Mouse (Mus musculus) lung, adult 18-20 months (tissue): ENCODE data around the gene Trim71.
"Not testable (repeated sequence)": the region's sequence is repeated elsewhere in the genome, so short reads cannot be mapped to it uniquely, and the experiment has no call there.

Experiments used
- DNase-seq, 2 experiments: peaks; one replicate each; pipeline ENCODE4 v3.0.0; 2022; ENCODE audit warnings: mixed read lengths in 2 of 2

Gene Trim71

DNA sequence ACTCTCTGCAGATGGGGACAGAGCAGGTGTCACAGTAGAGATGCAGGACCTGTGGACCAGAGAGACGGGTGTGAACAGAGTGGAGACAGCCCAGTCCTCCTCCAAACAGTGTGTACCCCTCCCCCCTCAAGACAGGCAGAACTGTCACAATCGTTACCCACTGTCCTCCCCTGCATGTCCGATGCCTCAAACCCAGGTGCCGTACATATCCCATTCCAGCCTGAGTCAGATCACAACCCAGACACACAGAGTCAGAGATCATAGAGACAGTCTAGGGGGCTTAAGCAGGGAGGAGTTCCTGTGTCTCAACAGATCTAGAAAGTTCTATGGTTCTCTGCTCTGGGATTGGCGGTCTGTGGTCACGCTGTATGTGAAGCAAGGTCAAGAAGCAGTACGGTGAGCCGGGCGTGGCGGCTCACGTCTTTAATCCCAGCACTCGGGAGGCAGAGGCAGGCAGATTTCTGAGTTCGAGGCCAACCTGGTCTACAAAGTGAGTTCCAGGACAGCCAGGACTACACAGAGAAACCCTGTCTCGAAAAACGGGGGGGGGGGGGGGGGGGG is 39.0 kb downstream of the Trim71 start:
- no peak for DNase-seq

DNA sequence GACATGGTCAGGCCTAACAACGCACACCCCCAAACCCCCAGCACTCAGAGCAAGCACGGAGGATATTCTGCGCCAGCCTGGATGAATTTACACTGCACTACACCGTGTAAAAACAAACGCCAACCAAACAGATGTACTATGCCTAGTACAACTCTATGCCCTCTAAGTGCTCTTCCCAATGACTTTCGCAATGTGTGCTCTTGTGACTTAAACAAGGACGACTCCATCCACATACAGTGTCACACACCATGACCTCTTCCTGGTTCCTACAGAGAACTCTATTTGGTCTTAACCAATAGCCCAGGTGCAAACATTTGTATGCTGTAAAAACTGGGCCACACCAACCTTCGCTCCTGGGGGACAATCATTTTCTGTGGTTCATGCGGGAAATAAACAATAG is 41.7 kb downstream of the Trim71 start:
- peak in 1 of 2 experiments; percentile 29 for DNase-seq

DNA sequence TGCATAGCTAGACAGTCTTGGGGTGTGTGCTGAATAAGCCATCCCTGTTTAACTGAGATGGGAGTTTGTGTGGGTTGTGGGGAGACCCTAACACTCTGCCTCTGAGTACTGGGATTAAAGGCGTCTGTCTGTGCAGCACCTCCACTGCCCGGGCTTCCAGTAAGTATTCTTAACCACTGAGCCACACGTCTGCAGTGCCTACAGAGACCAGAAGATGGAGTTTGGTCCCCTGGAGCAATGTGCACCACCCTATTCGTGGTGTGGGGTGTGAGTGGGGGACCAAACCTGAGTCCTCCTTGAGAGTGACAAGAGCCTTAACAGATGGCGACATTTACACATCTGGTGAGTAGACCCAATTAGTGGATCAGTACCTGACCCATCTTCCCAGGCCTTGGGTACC is 42.1 kb downstream of the Trim71 start:
- DNase-seq, result no peak

DNA sequence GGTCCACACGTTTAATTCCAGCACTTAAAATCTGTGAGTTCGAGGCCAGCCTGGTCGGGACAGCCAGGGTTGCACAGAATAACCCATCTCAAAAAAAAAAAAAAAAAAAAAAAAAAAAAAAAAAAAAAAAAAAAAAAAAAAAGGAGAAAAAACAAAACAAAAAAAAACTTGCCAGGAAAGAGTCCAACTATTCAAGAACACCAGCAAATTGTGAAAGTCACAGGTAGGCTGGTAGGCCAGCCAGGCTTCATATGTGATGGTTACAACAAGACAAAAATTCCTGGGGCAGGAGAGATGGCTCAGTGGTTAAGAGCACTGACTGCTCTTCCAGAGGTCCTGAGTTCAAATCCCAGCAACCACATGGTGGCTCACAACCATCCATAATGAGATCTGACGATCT is 43.6 kb downstream of the Trim71 start:
- DNase-seq, result not testable (repeated sequence)

DNA sequence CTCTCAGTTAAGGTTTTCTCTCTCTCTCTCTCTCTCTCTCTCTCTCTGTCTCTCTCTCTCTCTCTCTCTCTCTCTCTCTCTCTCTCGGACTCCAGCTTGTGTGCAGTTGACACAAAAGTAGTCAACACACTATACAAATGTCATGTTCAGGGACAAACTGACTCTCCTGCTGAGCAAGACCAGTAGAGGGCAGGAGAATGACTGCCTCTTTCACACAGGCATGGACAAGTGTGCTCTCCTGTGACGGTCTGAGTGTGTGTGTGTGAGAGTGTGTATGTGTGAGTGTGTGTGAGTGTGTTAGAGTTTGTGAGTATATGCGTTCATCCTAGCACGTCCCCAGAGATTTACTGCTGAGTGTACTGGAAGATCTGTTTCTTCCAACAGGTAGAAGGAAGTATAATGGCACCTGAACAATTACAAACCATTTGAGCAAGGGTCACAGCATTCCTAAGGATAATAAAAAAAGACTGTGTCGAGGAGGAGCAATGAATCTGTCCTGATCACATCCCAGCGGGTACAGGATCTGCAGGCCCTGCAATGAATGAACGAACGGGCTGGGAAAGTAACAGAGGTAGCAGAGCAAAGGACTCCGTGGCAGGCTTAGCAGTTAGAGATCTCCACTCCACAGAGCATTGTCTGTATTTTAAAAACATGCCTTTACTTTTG is 45.2 kb downstream of the Trim71 start:
- no peak for DNase-seq

DNA sequence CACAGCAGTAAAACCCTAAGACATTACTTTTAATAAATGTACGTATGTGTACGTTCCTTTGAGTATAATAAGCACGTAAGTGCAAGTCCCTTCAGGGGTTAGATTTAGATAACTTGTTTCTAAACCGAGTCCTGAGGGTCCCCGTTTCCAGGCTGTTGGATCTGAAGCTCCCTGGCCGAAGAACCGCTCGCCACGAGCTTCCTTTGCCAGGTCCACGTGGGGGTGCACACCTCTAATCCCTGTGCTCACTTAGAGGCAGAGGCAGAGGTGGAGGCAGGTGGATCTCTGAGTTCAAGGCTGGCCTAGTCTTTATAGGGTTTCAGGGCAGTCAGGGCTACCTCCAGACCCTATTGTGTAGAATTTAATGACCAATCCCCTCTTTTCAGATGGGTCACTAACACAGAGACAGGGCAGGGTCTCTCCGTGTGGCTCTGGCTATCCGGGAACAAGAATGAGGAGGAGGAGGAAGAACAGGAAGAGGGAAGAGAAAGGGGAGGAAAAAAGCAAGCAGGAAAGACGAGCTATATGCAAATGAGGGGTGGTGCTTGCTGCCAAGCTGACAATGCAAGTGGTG is 46.2 kb downstream of the Trim71 start:
- DNase-seq, result no peak

DNA sequence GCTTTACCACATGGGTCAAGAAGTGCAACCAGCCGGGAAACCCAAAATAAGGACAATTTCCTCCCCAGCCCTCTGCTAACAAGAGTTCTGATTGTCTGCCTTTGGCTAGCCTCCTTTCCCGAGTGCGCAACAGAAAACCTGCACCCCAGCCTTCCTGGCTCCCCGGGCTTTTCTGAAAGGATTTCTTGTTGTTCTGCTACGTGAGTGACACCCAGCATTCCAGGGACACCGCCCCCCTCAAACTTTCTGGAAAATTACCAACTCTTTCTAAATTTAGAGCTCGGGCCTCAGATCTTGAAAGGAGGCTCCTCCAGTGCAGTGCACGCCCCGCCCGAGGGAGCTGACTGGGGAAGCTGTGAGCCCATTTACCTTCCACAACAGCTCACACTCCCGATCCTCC is 48.8 kb downstream of the Trim71 start, which contains the start of gene C130032M10Rik:
Gene C130032M10Rik, plus strand, starts transcription at position 334 of the 400 bp plus-strand sequence.
- no peak for DNase-seq

DNA sequence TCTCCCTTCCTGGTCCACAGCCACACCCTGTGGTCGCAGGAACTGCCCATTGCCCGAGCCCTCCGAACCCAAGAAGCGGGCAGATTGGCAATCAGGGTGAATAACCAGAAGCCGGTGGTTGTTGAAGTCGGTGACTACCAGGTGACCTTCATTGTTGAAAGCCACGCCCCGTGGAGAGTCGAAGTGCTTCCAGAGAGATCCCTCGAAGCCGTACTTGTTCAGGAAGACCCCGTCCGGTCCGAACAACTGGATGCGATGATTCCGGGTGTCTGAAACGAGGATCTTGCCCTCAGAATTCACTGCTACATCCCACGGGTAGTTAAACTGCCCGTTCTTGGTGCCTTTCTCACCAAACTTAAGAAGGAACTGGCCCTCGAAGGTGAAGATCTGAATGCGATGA is 51.3 kb downstream of the Trim71 start:
- no peak for DNase-seq

DNA sequence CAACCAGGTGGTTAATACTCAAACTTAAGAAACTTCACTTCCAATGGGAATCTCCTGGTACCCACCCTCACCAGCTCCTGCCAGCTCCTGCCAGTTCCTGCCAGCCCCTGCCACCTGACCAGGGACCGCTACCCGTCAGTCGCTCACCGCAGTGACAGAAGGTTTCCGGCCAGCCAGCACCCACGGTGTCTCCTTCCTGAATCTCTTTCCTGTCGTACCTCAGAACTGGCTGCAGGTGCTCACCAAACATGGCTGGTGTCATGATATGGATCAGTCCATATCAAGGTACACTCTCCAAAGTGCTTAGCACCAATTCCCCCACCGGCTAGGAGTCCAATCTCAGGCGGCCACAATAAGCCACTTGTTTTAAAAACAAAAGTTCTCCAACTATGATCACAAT is 54.4 kb downstream of the Trim71 start:
- no peak for DNase-seq

DNA sequence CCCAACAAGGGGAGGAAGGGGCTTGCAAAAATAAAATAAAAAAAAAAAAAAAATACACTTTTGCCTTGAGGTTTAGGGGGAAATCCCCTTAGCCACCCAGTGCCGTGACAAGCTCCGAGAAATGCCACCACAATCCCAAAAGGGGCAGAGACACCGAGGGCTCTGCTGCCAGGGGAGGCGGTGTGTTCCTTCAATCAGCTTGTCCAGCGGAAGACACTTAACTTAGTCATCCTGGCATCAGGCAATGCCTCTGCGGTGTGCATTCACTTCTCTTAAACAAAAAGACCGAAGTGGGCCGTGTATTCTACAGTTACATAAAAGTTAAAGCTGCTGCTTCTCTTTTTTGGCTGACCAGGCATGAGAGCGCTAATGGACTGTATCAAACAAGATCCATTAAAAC is 56.7 kb downstream of the Trim71 start:
- no peak for DNase-seq

DNA sequence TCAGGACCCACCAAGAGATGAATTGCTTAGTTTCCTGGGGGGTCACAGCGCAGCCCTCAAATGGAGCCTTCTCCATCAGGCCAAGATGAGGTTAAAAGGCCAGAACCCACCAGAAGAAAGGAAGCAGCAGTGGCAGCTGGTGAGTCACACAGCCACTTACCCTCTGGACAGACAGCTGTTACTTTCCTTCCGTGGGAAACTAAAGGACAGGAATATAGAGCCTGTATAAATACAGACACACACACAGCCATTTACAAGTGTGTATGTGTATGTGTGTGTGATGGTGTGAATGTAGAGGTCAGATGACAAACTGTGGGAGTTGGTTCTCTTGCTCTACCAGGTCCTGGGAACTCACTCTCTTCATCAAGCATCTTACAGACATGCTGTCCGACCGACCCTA is 57.6 kb downstream of the Trim71 start:
- no peak for DNase-seq

DNA sequence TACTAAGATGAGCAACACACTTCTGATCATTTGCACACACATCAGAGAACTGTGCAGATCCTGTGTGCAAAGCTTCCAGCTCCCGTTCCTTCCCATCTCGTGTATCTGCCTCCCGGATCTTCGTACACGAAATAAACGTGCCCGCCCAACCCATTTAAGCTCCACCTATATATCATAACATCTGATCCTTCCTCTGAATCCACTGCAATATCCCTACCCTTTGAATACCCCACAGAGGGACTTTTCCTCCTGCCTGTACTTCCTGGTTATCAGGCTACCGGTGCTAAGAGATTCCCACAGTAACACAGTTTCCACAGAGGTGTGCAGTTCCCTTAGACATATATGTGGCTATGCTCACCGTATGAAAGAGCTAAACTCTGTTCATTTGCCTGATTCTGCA is 59.4 kb downstream of the Trim71 start, which contains the start of gene Ccr4:
Gene Ccr4, minus strand, starts transcription at position 101 of the 400 bp plus-strand sequence.
- DNase-seq, result no peak

DNA sequence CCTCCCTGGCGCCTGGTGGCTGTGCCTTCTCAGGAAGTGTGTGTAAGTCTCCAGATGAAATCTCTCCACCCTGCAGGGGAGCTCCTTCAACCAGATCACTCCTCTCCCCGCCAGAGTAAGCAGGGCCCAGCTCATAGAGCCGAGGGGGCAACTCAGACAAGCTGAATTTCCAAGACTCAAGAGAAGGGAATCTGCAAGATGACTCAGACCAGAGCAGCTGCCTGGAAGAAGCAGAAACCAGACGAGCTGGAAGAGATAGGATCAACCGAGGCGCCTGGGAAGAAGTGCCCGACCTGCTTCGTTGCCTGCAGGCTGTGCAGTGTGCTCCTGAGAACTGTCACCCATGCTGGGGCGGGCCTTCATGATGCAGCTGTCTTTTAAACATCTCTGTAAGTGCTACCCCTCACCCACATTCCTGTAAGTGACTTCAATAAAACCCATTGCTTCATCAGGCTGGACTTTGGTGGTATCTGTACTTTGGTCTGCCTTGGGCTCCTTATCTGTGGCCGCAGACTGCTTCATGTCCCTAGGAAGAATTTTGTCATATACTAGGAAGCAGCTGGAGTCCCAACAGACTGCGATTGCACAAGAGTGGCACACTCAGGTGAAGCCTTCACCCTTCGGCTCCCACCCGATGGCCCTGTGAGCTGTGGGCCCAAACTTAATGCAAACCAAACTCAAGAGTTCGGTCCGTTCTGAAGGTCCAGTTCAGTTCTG is 61.3 kb downstream of the Trim71 start:
- DNase-seq, result no peak

DNA sequence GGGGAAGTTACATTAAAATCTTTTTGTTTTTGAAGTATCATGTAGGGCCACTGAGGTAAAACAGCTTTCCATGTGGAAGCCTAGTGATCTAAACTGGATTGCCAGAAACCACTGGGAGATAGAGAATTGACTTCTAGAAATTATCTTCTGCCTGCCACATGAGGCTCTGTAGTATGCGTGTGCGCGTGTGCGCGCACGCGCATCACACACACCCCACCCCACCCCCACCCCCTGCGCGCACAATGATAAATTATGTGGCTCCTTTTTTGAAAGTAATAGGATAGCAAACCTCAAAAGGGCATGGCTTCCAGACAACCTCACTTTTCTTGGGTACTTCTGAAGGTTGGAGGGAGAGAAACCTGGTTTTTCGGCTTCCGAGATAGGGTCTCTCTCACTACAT is 62.3 kb downstream of the Trim71 start:
- DNase-seq, result no peak

DNA sequence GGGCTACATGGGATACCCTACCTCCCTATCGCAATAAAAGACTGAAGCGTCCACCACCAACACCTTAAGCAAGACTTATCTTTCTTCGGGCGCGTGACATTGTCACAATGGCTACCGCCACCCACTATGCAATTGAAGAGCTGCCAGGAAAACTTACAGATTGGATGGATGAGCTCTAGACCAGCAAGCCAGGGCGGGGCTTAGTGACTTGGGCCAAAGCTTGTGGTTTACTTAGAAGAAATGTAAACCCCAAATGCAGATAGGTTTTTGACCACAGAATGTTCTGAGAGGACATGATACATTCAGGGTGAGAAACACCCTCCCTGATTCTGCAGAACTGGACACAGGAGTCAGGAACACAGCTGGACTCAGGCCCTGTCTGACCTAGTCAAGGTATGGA is 63.1 kb downstream of the Trim71 start:
- no peak for DNase-seq

DNA sequence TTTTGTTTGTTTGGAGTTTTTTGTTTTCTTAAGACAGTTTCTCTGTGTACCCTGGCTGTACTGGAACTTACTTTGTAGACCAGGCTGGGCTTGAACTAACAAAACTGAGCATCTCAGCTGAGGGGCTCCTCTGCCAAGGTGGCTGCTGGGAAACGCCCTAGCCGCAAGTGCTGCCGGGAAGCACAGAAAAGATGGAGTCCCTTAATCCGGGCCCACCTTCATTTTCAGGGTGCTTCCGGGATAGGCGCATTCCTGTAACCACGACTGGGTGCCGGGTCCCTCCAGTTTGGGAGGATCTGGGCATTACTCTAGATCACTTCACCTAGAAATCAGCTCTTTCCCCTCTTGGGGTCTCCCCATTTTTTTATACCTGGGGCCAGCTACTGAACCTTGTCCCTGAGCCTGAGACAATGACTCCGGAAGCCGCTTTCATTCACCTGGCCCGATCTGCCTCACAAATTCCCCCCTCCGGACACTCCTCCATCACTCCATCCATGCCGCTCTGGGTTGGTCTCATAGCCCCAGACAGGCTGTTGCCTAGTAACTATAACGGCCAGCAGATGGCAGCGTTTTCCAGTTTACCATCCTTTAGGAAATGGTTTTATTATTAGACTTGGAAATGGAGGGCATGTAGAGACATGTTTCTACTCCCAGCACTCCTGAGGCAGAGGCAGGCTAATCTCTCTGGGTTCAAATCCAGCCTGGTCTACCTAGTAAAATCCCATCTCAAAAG is 64.2 kb downstream of the Trim71 start:
- peak; percentile 36 to 41 for DNase-seq

DNA sequence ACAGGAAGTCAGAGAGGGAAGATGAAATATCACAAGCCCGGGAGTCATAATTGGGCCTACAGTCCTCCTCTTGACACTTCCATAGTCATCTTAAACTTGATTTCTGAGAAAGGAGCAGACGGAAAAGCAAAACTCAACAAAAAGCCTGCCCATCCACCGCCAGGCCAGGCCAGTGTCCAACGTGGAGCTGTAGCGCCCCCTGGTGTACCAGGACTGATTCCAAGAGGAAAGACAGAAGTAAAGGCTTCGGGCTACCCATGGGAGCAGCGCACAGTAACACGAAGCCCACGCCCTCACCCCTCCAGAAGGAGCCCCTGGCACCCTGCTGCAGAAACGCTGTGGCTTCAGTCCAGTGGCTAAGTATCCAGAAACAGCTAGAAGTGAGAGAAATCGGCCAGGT is 66.0 kb downstream of the Trim71 start:
- peak; percentile 68 to 72 for DNase-seq

DNA sequence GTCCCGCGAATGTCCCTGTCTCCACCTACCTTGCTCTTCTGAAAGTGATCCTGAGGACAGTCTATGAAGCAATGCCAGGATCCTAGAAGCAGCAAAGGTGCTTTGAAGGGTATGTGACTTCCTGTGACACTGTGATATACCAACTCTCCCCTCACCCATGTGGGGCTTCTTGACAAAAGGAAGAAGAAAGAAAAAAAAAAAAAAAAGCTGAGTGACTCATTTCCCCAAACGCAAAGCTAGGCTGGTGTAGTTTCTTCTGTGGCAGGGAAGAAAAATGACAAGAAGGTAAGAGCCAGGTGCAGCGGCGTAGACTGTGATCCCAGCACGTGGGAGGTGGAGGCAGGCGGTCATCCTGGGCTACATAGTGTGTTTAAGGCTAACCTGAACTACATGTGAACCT is 67.7 kb downstream of the Trim71 start:
- DNase-seq, result no peak

DNA sequence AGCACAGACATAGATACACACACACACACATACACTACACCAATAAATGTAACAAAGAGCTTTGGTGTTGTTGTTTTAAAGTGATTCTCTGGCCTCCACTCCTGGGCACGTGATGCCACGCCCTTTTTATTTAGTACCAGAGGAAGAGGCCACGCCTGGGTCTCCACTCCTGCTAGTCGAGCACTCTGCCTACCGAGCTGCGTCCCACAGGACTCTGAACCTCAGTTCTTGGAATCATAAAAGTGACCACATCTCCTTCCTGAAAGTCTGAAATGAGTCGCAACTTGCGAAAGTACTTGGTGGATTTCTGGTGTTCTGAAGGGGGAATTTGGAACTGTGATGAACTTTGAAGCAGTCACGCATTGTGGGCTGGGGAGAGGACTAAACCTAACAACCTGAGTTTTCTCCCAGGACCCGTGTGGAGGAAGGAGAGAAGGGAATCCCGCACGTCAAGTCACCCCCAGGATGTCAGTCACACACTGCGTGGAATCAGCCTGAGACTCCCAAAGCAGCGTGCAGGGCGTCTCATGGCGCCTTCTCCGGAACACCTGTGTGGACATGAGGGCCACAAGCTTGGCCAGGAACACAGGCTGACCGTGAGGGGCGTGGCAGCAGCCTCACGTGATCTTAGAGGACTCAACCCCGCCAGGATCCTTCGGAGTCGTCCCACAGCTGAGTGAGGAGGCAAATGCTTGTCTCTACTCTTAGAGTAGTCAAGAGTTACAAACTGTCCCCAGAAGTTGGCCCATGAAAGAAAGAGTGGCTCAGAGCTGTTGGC is 76.5 kb downstream of the Trim71 start:
- no peak for DNase-seq

DNA sequence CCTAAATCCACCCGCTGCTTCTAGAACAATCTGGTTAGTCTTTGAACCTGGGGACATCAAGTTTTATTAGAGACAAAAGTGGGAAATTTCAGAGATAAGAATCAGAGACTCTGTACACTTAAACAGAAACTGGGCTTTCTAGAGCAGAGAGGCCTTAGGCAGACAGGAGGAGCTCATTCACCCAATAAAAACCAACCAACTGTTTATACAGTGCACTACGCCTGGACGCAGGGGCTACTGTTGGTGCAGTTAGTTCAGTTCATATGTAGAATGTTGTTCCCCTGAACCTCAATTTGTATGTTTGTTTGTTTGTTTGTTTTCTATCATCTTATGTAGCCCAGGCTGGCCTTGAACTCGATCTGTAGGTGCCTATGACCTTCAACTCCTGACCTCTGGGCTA is 77.4 kb downstream of the Trim71 start:
- no peak for DNase-seq

DNA sequence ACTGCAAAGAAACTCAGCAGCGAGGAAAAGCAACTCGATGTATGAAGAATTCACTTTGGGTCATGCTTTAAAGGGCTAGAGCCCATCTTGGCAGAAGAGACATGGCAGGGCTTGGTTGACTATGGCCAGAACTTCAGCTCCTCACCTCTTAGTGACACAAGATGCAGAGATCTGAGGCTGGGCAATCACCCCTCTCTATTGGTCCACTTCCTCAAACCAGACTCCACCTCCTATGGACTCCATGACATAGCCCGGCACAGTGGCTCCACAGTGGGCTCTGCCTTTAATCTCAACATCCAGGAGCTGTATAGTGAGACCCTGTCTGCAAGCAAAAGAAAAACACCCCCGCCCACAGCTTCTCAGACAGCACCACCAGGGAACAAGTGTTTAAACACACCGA is 79.4 kb downstream of the Trim71 start:
- no peak for DNase-seq

DNA sequence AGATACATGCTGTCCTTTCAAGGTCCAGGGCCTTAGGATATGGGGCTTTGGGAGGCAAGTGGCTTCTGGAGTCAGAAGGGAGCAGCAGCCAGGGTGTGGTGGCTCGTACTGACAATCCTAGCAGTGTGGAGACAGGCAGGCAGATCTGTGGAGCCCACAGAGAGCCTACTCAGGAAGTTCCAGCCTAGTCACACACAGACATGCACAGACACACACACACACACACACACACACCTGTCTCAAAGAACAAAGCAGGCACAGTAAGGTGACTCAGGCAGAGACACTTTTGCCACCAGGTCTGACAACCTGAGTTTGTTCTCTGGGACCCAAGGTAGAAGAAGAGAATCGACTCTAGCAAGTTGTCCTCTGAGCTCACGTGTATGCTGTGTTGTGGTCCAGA is 83.2 kb downstream of the Trim71 start:
- DNase-seq, result no peak
